In genomic region chrX:12005181-12006030, GRCm38 (mm10) we compare ENCODE assay signal across 8 mouse cellular contexts.
A peak's percentile ranks its signal among the peaks of the same experiment; 100 is the strongest.
DNase-seq lines count a peak whose midpoint lies in the region; ATAC-seq lines count a peak whose summit lies in the region.

No protein-coding gene starts in this region.

- H3K4me1 ChIP-seq in forebrain, embryonic 10.5 days, result peaks cover 85% of the 10 kb centered on the region
- H3K4me1 ChIP-seq in stomach, embryonic 16.5 days (ENCODE audit: control insufficient read depth, insufficient read depth, low read length), result peaks cover 20% of the 10 kb centered on the region

- H3K9ac ChIP-seq in stomach, embryonic 16.5 days (ENCODE audit: low read length), result peak overlapping the region; percentile 74

- H3K27me3 ChIP-seq in forebrain, embryonic 10.5 days (ENCODE audit: poor library complexity, severe bottlenecking), result peaks cover 100% of the 10 kb centered on the region
- H3K27me3 ChIP-seq in stomach, embryonic 16.5 days (ENCODE audit: control insufficient read depth, insufficient read depth, low read length), result peaks cover 49% of the 10 kb centered on the region

- H3K9me3 ChIP-seq in forebrain, embryonic 10.5 days, result no peaks in the 10 kb centered on the region
- H3K9me3 ChIP-seq in stomach, embryonic 16.5 days (replicated peaks; ENCODE audit: control insufficient read depth, low read length), result no peaks in the 10 kb centered on the region

- WGBS in forebrain, embryonic 10.5 days, result 2% methylated on average over 35 of the region's 38 CpGs
- WGBS in stomach, embryonic 16.5 days, result 9% methylated on average over 38 of the region's 38 CpGs

- peak overlapping the region; percentile 67 for H3K4me2 ChIP-seq in stomach, embryonic 16.5 days (ENCODE audit: low read depth, low read length)

- peak; percentile 8; the same call in 1 of the 2 replicates for ATAC-seq in megakaryocyte-erythroid progenitor cell, adult 5-6 weeks (replicated peaks; ENCODE audit: low FRiP score, low TSS enrichment, poor library complexity, severe bottlenecking)
- ATAC-seq in stomach, embryonic 16.5 days (ENCODE audit: insufficient read depth, low FRiP score), result peak; percentile 67
- ATAC-seq in cerebellum, adult (ENCODE audit: insufficient number of reproducible peaks, low FRiP score, low TSS enrichment), result no peak

- peak overlapping the region; percentile 93 for H3K27ac ChIP-seq in forebrain, embryonic 10.5 days
- peak overlapping the region; percentile 90 for H3K27ac ChIP-seq in stomach, embryonic 16.5 days (ENCODE audit: low read length)

- no peaks in the 10 kb centered on the region for H3K36me3 ChIP-seq in forebrain, embryonic 10.5 days (replicated peaks)
- H3K36me3 ChIP-seq in stomach, embryonic 16.5 days (ENCODE audit: control insufficient read depth, insufficient read depth, low read length), result no peaks in the 10 kb centered on the region

- peak; percentile 87 for DNase-seq in 3T3-L1 (ENCODE audit: low read depth, low spot score)
- peak; percentile 35 for DNase-seq in T-cell, adult 2 months (ENCODE audit: low spot score)
- peak; percentile 54 for DNase-seq in forebrain, embryonic 10.5 days (ENCODE audit: extremely low spot score, low spot score)
- DNase-seq in heart, postnatal 14 days, result peak; percentile 58 to 62
- peak; percentile 60 to 73 for DNase-seq in kidney, postnatal 4 days

- intact Hi-C loops in heart, postnatal 14 days (cut with DNase I), result loop anchor here (5.0 to 10.0 kb wide), 3 partner anchors 72 to 373 kb away; no protein-coding TSS in a partner anchor

- peak overlapping the region; percentile 52 for H3K4me3 ChIP-seq in forebrain, embryonic 10.5 days
- peak overlapping the region; percentile 51 for H3K4me3 ChIP-seq in stomach, embryonic 16.5 days (replicated peaks; ENCODE audit: low read length)

Comparison
In these comparisons a context has a peak if more than half of its experiments do, and no peak if none do; other contexts are left out.
1. DNase-seq: peak in every context shown above with its lines; median percentile 87 in 3T3-L1; 66 in kidney, postnatal 4 days; 60 in heart, postnatal 14 days; 54 in forebrain, embryonic 10.5 days; 35 in T-cell, adult 2 months.